ENCODE assay signal across 25 mouse cellular contexts in the genomic region with DNA sequence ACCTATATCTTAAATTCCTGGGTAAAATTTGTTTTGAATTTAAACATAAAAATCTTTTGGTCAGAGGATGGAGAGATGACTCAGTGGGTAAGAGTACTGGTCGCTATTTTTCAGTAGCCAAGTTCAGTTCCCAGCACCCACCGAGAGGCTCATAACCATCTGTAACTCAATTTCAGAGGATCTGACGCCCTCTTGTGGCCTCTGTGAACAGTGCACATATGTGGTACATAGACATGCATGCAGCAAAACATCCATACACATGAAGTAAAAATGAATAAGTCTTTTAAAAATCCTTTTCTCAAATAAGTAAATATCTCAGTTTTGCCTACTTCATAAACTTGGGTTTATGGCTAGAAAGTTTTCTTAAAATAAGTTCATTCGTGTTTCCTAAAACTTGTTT.
A peak's percentile ranks its signal among the peaks of the same experiment; 100 is the strongest.
DNase-seq lines count a peak whose midpoint lies in the region; ATAC-seq and TF ChIP-seq lines count a peak whose summit lies in the region.
"Had no signal": no experiment of that assay in that cellular context is flagged by ENCODE, and none has a peak within 500 bp of the region (broad histone marks: within the 10 kb centered on the region; RNA-seq: fewer than 3 reads in every experiment).

No protein-coding gene starts in this region.

- H3K27me3 ChIP-seq in heart, embryonic 10.5 days (ENCODE audit: insufficient read depth, poor library complexity, severe bottlenecking): peaks cover 9% of the 10 kb centered on the region
- H3K27me3 ChIP-seq in liver, embryonic 14.5 days (ENCODE audit: control insufficient read depth, insufficient read depth, low read length): no peaks in the 10 kb centered on the region
- no peaks in the 10 kb centered on the region for H3K27me3 ChIP-seq in liver, embryonic 11.5 days (replicated peaks; ENCODE audit: control insufficient read depth, insufficient read depth, low read length)
- no peaks in the 10 kb centered on the region for H3K27me3 ChIP-seq in Patski
- H3K27me3 ChIP-seq: forebrain, embryonic 15.5 days; hindbrain, embryonic 12.5 days; limb, embryonic 12.5 days; liver, embryonic 13.5 days; midbrain, embryonic 12.5 days had no signal

- CTCF ChIA-PET in Patski (lab: Charles Lee): no interaction called here

- ATAC-seq in liver, embryonic 14.5 days (ENCODE audit: insufficient read depth): no peak
- ATAC-seq in liver, embryonic 11.5 days (replicated peaks; ENCODE audit: low FRiP score): no peak
- no peak for ATAC-seq in Patski
- ATAC-seq: CD4-positive, CD25-positive, alpha-beta regulatory T cell, adult 4 months; forebrain, embryonic 15.5 days had no signal

- H3K4me2 ChIP-seq in liver, embryonic 14.5 days (ENCODE audit: low read depth): no peak overlapping the region
- H3K4me2 ChIP-seq in liver, embryonic 11.5 days: no peak overlapping the region
- H3K4me2 ChIP-seq: forebrain, embryonic 15.5 days; hindbrain, embryonic 12.5 days; limb, embryonic 12.5 days; liver, embryonic 13.5 days; midbrain, embryonic 12.5 days had no signal

- POLR2A ChIA-PET in Patski (lab: Charles Lee): no interaction called here

- no peak overlapping the region for H3K4me3 ChIP-seq in heart, embryonic 10.5 days
- no peak overlapping the region for H3K4me3 ChIP-seq in liver, embryonic 14.5 days (ENCODE audit: insufficient read depth in 1 of 2, low read depth in 2 of 2, low read length in 2 of 2)
- H3K4me3 ChIP-seq in liver, embryonic 11.5 days (ENCODE audit: low read depth, low read length): no peak overlapping the region
- H3K4me3 ChIP-seq: embryonic facial prominence, embryonic 10.5 days; forebrain, embryonic 15.5 days; hindbrain, embryonic 12.5 days; limb, embryonic 12.5 days; liver, embryonic 13.5 days; midbrain, embryonic 12.5 days had no signal

- peak; percentile 22 for DNase-seq in heart, embryonic 10.5 days (ENCODE audit: low spot score)
- DNase-seq in heart, adult 11 months: no peak
- no peak for DNase-seq in liver, embryonic 14.5 days (ENCODE audit: low read depth in 3 of 3, low spot score in 3 of 3)
- no peak for DNase-seq in liver, embryonic 11.5 days (ENCODE audit: low spot score)
- DNase-seq in ES-CJ7 (ENCODE audit: low read depth, low spot score): peak; percentile 40
- no peak for DNase-seq in Patski (ENCODE audit: low read depth, low spot score)
- no peak for DNase-seq in right cerebral cortex, adult 2 months (ENCODE audit: low spot score in 2 of 2)
- DNase-seq in cerebellum, postnatal 4 days (ENCODE audit: low spot score in 2 of 2): no peak
- DNase-seq: adrenal gland, postnatal 36 days; cerebellum, adult 9-11 months; gastrocnemius, postnatal 25 days; kidney, adult 2 months; kidney, postnatal 25 days; liver, embryonic 13.5 days; right cerebral cortex, postnatal 25 days; spleen, adult 18-20 months; thymus, adult 18-20 months; thymus, postnatal 36 days had no signal

- WGBS in heart, embryonic 10.5 days: 78% methylated on average over 4 of the region's 4 CpGs
- 62% methylated on average over 4 of the region's 4 CpGs for WGBS in liver, embryonic 14.5 days (ENCODE audit: insufficient replicate concordance)
- WGBS in liver, embryonic 11.5 days: 72% methylated on average over 4 of the region's 4 CpGs

- no peak overlapping the region for H3K27ac ChIP-seq in heart, embryonic 10.5 days
- H3K27ac ChIP-seq in liver, embryonic 14.5 days: no peak overlapping the region
- no peak overlapping the region for H3K27ac ChIP-seq in liver, embryonic 11.5 days (ENCODE audit: low read depth, low read length)
- H3K27ac ChIP-seq: embryonic facial prominence, embryonic 10.5 days; forebrain, embryonic 15.5 days; hindbrain, embryonic 12.5 days; limb, embryonic 12.5 days; liver, embryonic 13.5 days; midbrain, embryonic 12.5 days had no signal

- no peak overlapping the region for H3K9ac ChIP-seq in liver, embryonic 14.5 days (replicated peaks)
- H3K9ac ChIP-seq in liver, embryonic 11.5 days (ENCODE audit: low read depth, low read length): no peak overlapping the region
- H3K9ac ChIP-seq: forebrain, embryonic 15.5 days; hindbrain, embryonic 12.5 days; limb, embryonic 12.5 days; liver, embryonic 13.5 days; midbrain, embryonic 12.5 days had no signal

- no peaks in the 10 kb centered on the region for H3K36me3 ChIP-seq in heart, embryonic 10.5 days
- H3K36me3 ChIP-seq in liver, embryonic 14.5 days (replicated peaks; ENCODE audit: control insufficient read depth, insufficient read depth, low read depth): no peaks in the 10 kb centered on the region
- no peaks in the 10 kb centered on the region for H3K36me3 ChIP-seq in liver, embryonic 11.5 days (ENCODE audit: control insufficient read depth, insufficient read depth, low read length)
- H3K36me3 ChIP-seq: embryonic facial prominence, embryonic 10.5 days; forebrain, embryonic 15.5 days; G1E; hindbrain, embryonic 12.5 days; limb, embryonic 12.5 days; liver, embryonic 13.5 days; midbrain, embryonic 12.5 days had no signal

- 0 out of 2 replicates have a peak, but pooled peaks have one; percentile 7 for TF ChIP-seq CTCF in liver, embryonic 14.5 days (IDR thresholded peaks at IDR 0.05; ENCODE audit: low read depth)
- TF ChIP-seq CTCF in Patski (IDR thresholded peaks at IDR 0.05): peak; percentile 41

- no peaks in the 10 kb centered on the region for H3K4me1 ChIP-seq in heart, embryonic 10.5 days
- H3K4me1 ChIP-seq in liver, embryonic 14.5 days (replicated peaks; ENCODE audit: control insufficient read depth in 2 of 2, insufficient read depth in 2 of 2, low read length in 1 of 2): no peaks in the 10 kb centered on the region
- no peaks in the 10 kb centered on the region for H3K4me1 ChIP-seq in liver, embryonic 11.5 days (replicated peaks; ENCODE audit: control insufficient read depth, insufficient read depth, low read length)
- H3K4me1 ChIP-seq: liver, embryonic 13.5 days had no signal

- H3K9me3 ChIP-seq in heart, embryonic 10.5 days: no peaks in the 10 kb centered on the region
- no peaks in the 10 kb centered on the region; the same call in 1 of the 2 replicates for H3K9me3 ChIP-seq in liver, embryonic 14.5 days (ENCODE audit: control insufficient read depth, low read length)
- peaks cover 2% of the 10 kb centered on the region; the same call in 1 of the 2 replicates for H3K9me3 ChIP-seq in liver, embryonic 11.5 days (ENCODE audit: control insufficient read depth, low read length)
- H3K9me3 ChIP-seq: G1E; hindbrain, embryonic 12.5 days; limb, embryonic 12.5 days; liver, embryonic 13.5 days had no signal

- TF ChIP-seq EP300 in liver, embryonic 14.5 days (IDR thresholded peaks at IDR 0.05; ENCODE audit: low read depth): no peak

- in situ Hi-C loops in Patski (cut with MboI; ENCODE audit: low pct_unique_long_range_greater_than_20kb): no loop called here

Comparison
In these comparisons a context has a peak if more than half of its experiments do, and no peak if none do; other contexts are left out.
1. DNase-seq: peak in heart, embryonic 10.5 days (single experiment) and ES-CJ7 (single experiment); none in heart, adult 11 months (single experiment), liver, embryonic 14.5 days (0 of 3), liver, embryonic 11.5 days (single experiment), Patski (single experiment), right cerebral cortex, adult 2 months (0 of 2) and cerebellum, postnatal 4 days (0 of 2).